Mouse (Mus musculus): ENCODE results near the gene Gm5800.
"Not testable (repeated sequence)": the region's sequence is repeated elsewhere in the genome, so short reads cannot be mapped to it uniquely, and the experiment has no call there.

Gene Gm5800

DNA sequence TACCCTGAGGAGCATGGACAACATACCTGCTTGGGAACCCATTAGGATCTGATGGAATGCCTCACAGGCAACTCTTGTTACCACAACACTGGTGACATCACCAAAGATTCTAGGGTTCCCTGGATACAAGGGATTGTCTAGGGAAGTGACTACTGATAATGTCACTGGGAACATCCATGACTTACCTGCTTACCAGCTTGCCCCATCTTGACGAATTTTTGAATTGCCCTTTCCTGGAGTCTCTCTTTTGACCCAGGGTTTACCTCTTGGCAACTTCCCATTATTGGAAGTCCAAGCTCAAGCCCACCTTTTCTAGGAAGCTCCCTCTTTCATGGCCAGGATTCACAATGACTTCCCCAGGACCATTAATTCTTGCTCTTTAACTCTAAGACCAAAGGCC is at the start of gene Gm5800:
TSS of gene Gm5800 (minus strand) at position 101 of the 400 bp plus-strand sequence.
- DNase-seq (ENCODE audit: low spot score): no peak

DNA sequence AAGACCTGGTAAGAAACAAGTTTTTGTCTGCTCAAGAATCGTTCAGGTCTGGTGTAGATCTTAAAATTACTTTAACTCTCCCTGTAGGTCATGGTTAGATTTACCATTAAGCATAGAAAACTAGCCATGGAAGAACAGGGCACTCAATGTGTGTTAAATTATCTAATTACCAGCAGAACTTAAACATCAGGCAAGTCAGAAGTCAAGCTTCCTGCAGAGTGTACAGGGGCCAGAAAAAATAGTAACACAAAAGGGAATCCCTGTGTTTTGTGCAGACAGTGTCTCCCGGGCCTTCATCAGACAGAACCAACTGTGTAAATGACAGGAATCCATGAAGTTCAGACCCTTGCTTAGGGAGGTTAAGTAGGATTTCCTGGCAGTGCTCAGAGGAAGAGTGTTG is 39.0 kb upstream of the Gm5800 start:
- no peak for DNase-seq (ENCODE audit: low spot score)

GRCm38 (mm10) chr14:51740347-51741170 is 23.6 kb upstream of the Gm5800 start:
- no peak for DNase-seq (ENCODE audit: low spot score)

- DNase-seq (ENCODE audit: low spot score): no peak
These were observed 22.4 kb upstream of the Gm5800 start for GRCm38 (mm10) chr14:51739150-51739993.

DNA sequence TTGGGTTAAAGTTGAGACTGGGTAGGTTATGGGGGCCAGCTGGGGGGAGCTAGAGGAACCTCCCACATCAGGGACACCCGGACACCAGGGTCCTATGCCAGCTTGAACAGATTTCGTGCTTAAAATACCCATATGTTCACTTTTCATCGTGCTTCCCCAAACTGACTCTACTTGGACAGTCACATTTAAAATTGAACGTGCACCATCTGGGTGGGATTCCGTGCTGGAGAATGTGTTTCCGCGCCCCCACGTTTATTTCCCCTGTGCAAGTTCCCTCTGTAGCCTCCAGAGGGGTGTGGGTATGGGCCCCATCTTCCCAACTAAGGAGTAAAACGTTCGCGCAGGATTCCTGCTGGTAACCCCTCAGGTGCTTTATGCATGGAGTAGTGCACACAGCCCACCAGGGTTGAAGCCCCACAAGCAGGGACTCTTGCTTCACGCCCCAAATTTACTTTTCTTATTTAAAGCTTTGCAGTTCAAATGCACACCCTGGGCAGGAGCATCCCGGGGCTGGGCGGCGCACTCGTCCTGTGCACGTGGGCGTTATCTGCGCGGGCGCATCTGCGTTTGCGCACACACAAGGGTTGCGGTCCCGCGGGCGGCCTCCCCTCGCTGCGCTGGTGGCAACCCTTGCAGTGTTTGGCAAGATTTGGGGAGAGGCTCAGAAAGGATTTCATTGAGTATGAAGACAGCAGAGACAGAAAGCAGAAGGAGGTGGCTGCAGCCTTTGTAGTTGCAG is 21.6 kb upstream of the Gm5800 start:
- DNase-seq (ENCODE audit: low spot score): no peak

DNA sequence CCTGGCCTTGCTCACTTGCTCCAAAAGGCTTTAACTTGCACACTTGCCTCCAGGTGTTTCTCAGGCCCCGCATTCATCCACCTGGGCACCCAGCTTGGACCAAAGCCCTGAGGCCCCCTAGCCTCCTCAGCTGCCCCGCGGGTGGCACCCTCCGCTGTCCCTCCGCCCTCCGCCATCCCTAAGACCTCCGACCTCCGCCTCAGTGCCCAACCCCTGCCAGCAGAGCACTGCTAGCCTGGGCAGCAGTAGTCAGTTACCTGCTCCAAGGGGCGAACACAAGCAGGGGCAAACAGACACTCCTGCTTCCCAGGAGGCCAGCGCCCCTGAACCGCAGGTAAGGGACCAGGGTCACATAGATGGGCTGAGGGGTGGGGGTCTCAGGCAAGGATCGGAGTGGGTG is 21.0 kb upstream of the Gm5800 start:
- no peak for DNase-seq (ENCODE audit: low spot score)

GRCm38 (mm10) chr14:51695368-51695767 is 21.6 kb downstream of the Gm5800 start, which contains the start of gene Gm17079:
Gene Gm17079, minus strand, starts transcription at chr14:51695468.
- not testable (repeated sequence) for DNase-seq (ENCODE audit: low spot score)

- no peak for DNase-seq (ENCODE audit: low spot score)
These were observed 39.7 kb downstream of the Gm5800 start for GRCm38 (mm10) chr14:51677269-51677668.

Data from ovary, postnatal 14 days (tissue).